Comparison of ENCODE assay signal across 8 mouse cellular contexts in genomic region chr2:109675973-109676617, GRCm38 (mm10). TPM values are rescaled to one million over a fixed set of nuclear protein-coding genes. Genes with fewer than 3 reads are reported as not detected.
DNase-seq lines count a peak whose midpoint lies in the region; ATAC-seq and TF ChIP-seq lines count a peak whose summit lies in the region.

No protein-coding gene starts in this region.

- 3% methylated on average over 29 of the region's 29 CpGs for WGBS in lung, postnatal 0 days

- H3K4me2 ChIP-seq in lung, postnatal 0 days (replicated peaks; ENCODE audit: low read depth, low read length), result no peak overlapping the region

- no peak overlapping the region for H3K4me3 ChIP-seq in lung, postnatal 0 days (ENCODE audit: low read depth, low read length)

- H3K9ac ChIP-seq in lung, postnatal 0 days (replicated peaks; ENCODE audit: low read depth), result no peak overlapping the region

- H3K27me3 ChIP-seq in lung, postnatal 0 days (replicated peaks; ENCODE audit: insufficient read depth, low read length), result peaks cover 55% of the 10 kb centered on the region

- no peaks in the 10 kb centered on the region for H3K9me3 ChIP-seq in lung, postnatal 0 days (ENCODE audit: low read length)

- TF ChIP-seq CTCF in lung, postnatal 0 days (IDR thresholded peaks at IDR 0.05), result no peak

- no peak for TF ChIP-seq EP300 in lung, postnatal 0 days (IDR thresholded peaks at IDR 0.05)

- ATAC-seq in granulocyte monocyte progenitor cell, adult 5-6 weeks (replicated peaks; ENCODE audit: poor library complexity, severe bottlenecking), result peak; percentile 41; the same call in 1 of the 2 replicates
- ATAC-seq in lung, postnatal 0 days, result no peak

- no peaks in the 10 kb centered on the region for H3K36me3 ChIP-seq in lung, postnatal 0 days (ENCODE audit: insufficient read depth, low read length)

- H3K4me1 ChIP-seq in lung, postnatal 0 days (ENCODE audit: insufficient read depth, low read depth, low read length), result no peaks in the 10 kb centered on the region; the same call in 1 of the 2 replicates

- no peak overlapping the region for H3K27ac ChIP-seq in lung, postnatal 0 days (ENCODE audit: low read length)

- peak; percentile 44 to 46 for DNase-seq in right cerebral cortex, adult 2 months (ENCODE audit: low spot score in 2 of 2)
- no peak for DNase-seq in right cerebral cortex, adult 18-20 months
- peak; percentile 61 to 72 for DNase-seq in cerebellum, postnatal 10 days
- DNase-seq in kidney, adult 9 months, result peak; percentile 78
- DNase-seq in lung, postnatal 0 days (ENCODE audit: low spot score), result peak; percentile 24
- DNase-seq in right cerebral cortex, postnatal 14 days, result peak; percentile 22
- DNase-seq in gastrocnemius, postnatal 25 days, result no peak

RNA-seq across cellular contexts. Expression of gene Bdnf, which starts 1.6 kb away (rescaled TPM):
- not detected in 2 replicates for total RNA-seq in granulocyte monocyte progenitor cell, adult 5-6 weeks (2014; fragmentation: Nextera tagmentation)
- total RNA-seq in granulocyte monocyte progenitor cell, adult 5-6 weeks (2017), result not detected in 2 replicates
- 0.78 and 0.82 TPM in 2 replicates for polyA plus RNA-seq in lung, postnatal 0 days (2015; fragmentation: Nextera tagmentation; extraction: Ambion mirVana)
- total RNA-seq in gastrocnemius, postnatal 25 days (2021), result under 1 TPM; 0.64 to 0.86 TPM

Comparison
In these comparisons a context has a peak if more than half of its experiments do, and no peak if none do; other contexts are left out.
1. DNase-seq: peak in right cerebral cortex, adult 2 months (2 of 2), cerebellum, postnatal 10 days (2 of 2), kidney, adult 9 months (single experiment), lung, postnatal 0 days (single experiment) and right cerebral cortex, postnatal 14 days (single experiment); none in right cerebral cortex, adult 18-20 months (single experiment) and gastrocnemius, postnatal 25 days (single experiment).